9 mouse cellular contexts compared by ENCODE assay signal in genomic region chr13:48237516-48237915, GRCm38 (mm10). TPM values are rescaled to one million over a fixed set of nuclear protein-coding genes. Genes with fewer than 3 reads are reported as not detected.
DNase-seq lines count a peak whose midpoint lies in the region; ATAC-seq lines count a peak whose summit lies in the region.
"Had no signal": no experiment of that assay in that cellular context is flagged by ENCODE, and none has a peak within 500 bp of the region (broad histone marks: within the 10 kb centered on the region; RNA-seq: fewer than 3 reads in every experiment).

No protein-coding gene starts in this region.

- no peak for ATAC-seq in hindbrain, embryonic 11.5 days (ENCODE audit: low FRiP score)
- no peak for ATAC-seq in hindbrain, embryonic 14.5 days (ENCODE audit: low FRiP score)
- ATAC-seq in forebrain, embryonic 14.5 days: no peak
- ATAC-seq in inflammation-experienced regulatory T-cells, adult 6 months: no peak

- H3K27ac ChIP-seq in hindbrain, embryonic 11.5 days (ENCODE audit: low read depth, low read length): no peak overlapping the region
- H3K27ac ChIP-seq in hindbrain, embryonic 14.5 days: no peak overlapping the region
- no peak overlapping the region; the same call in 1 of the 2 replicates for H3K27ac ChIP-seq in forebrain, embryonic 14.5 days (ENCODE audit: low read depth, low read length)
- H3K27ac ChIP-seq: neural tube, embryonic 12.5 days had no signal

- H3K36me3 ChIP-seq in hindbrain, embryonic 11.5 days (ENCODE audit: control insufficient read depth, insufficient read depth, low read length): no peaks in the 10 kb centered on the region
- H3K36me3 ChIP-seq in hindbrain, embryonic 14.5 days (replicated peaks; ENCODE audit: control insufficient read depth, insufficient read depth): no peaks in the 10 kb centered on the region
- no peaks in the 10 kb centered on the region for H3K36me3 ChIP-seq in forebrain, embryonic 14.5 days (ENCODE audit: control insufficient read depth, insufficient read depth, low read length)
- H3K36me3 ChIP-seq: neural tube, embryonic 12.5 days had no signal

- no peak overlapping the region for H3K4me2 ChIP-seq in hindbrain, embryonic 11.5 days (replicated peaks; ENCODE audit: low read depth, low read length)
- no peak overlapping the region for H3K4me2 ChIP-seq in hindbrain, embryonic 14.5 days (replicated peaks)
- no peak overlapping the region for H3K4me2 ChIP-seq in forebrain, embryonic 14.5 days (ENCODE audit: low read length)
- H3K4me2 ChIP-seq: neural tube, embryonic 12.5 days had no signal

- peak; percentile 27 for DNase-seq in hindbrain, embryonic 11.5 days (ENCODE audit: low spot score)
- DNase-seq in hindbrain, embryonic 14.5 days (ENCODE audit: low spot score): no peak
- peak; percentile 81 for DNase-seq in NIH3T3 (ENCODE audit: low read depth)
- peak; percentile 26 for DNase-seq in forebrain, embryonic 14.5 days (ENCODE audit: low spot score)
- peak; percentile 25 to 43 for DNase-seq in lung, adult 18-20 months
- DNase-seq in yolk sac, embryonic 10.5 days (ENCODE audit: low spot score): peak; percentile 10
- DNase-seq in frontal cortex, postnatal 25 days (ENCODE audit: low spot score in 2 of 2): no peak

- H3K4me1 ChIP-seq in hindbrain, embryonic 11.5 days (replicated peaks; ENCODE audit: control insufficient read depth, insufficient read depth, low read length): no peaks in the 10 kb centered on the region
- H3K4me1 ChIP-seq in hindbrain, embryonic 14.5 days (replicated peaks; ENCODE audit: control insufficient read depth, insufficient read depth, low read length): no peaks in the 10 kb centered on the region
- H3K4me1 ChIP-seq in forebrain, embryonic 14.5 days (ENCODE audit: control insufficient read depth, insufficient read depth, low read length): 0 out of 2 replicates have a peak, but pooled peaks cover 3% of the 10 kb centered on the region

- no peaks in the 10 kb centered on the region for H3K27me3 ChIP-seq in hindbrain, embryonic 11.5 days (ENCODE audit: control insufficient read depth, insufficient read depth, low read length)
- no peaks in the 10 kb centered on the region for H3K27me3 ChIP-seq in hindbrain, embryonic 14.5 days (ENCODE audit: control insufficient read depth, insufficient read depth, low read length)
- no peaks in the 10 kb centered on the region for H3K27me3 ChIP-seq in forebrain, embryonic 14.5 days (replicated peaks; ENCODE audit: control insufficient read depth, insufficient read depth, low read length)
- H3K27me3 ChIP-seq: neural tube, embryonic 12.5 days had no signal

- no peak overlapping the region for H3K4me3 ChIP-seq in hindbrain, embryonic 11.5 days (ENCODE audit: low read depth, low read length)
- no peak overlapping the region for H3K4me3 ChIP-seq in hindbrain, embryonic 14.5 days (replicated peaks; ENCODE audit: low read length)
- H3K4me3 ChIP-seq in forebrain, embryonic 14.5 days (ENCODE audit: low read depth, low read length): no peak overlapping the region
- H3K4me3 ChIP-seq: neural tube, embryonic 12.5 days had no signal

- H3K9ac ChIP-seq in hindbrain, embryonic 11.5 days (ENCODE audit: low read depth, low read length): 0 out of 2 replicates have a peak overlapping the region, but pooled peaks have one; percentile 11
- no peak overlapping the region for H3K9ac ChIP-seq in hindbrain, embryonic 14.5 days
- H3K9ac ChIP-seq in forebrain, embryonic 14.5 days (ENCODE audit: low read length): no peak overlapping the region
- H3K9ac ChIP-seq: neural tube, embryonic 12.5 days had no signal

- H3K9me3 ChIP-seq in hindbrain, embryonic 11.5 days (ENCODE audit: control insufficient read depth, low read length): no peaks in the 10 kb centered on the region
- H3K9me3 ChIP-seq in hindbrain, embryonic 14.5 days (ENCODE audit: control insufficient read depth, low read length): no peaks in the 10 kb centered on the region
- H3K9me3 ChIP-seq in forebrain, embryonic 14.5 days (replicated peaks; ENCODE audit: control insufficient read depth, low read length): no peaks in the 10 kb centered on the region
- H3K9me3 ChIP-seq: neural tube, embryonic 12.5 days had no signal

- 19% methylated on average over 4 of the region's 4 CpGs for WGBS in hindbrain, embryonic 11.5 days
- 22% methylated on average over 4 of the region's 4 CpGs for WGBS in hindbrain, embryonic 14.5 days
- WGBS in forebrain, embryonic 14.5 days: 16% methylated on average over 4 of the region's 4 CpGs

RNA-seq across cellular contexts. Expression of gene Id4, which starts 23.5 kb away (rescaled TPM):
- polyA plus RNA-seq in hindbrain, embryonic 11.5 days (2014; fragmentation: Nextera tagmentation; extraction: Ambion mirVana): 44.7 and 53.7 TPM in 2 replicates
- 91.5 and 100 TPM in 2 replicates for polyA plus RNA-seq in hindbrain, embryonic 14.5 days (2014; fragmentation: Nextera tagmentation; extraction: Ambion mirVana)
- polyA plus RNA-seq in forebrain, embryonic 14.5 days (2014; fragmentation: Nextera tagmentation; extraction: Ambion mirVana): 49.6 and 61.8 TPM in 2 replicates
- not detected for polyA plus RNA-seq in inflammation-experienced regulatory T-cells, adult 6 months (2017; shearing (Covaris generic))

Comparison
In these comparisons a context has a peak if more than half of its experiments do, and no peak if none do; other contexts are left out.
1. DNase-seq: peak in hindbrain, embryonic 11.5 days (single experiment), NIH3T3 (single experiment), forebrain, embryonic 14.5 days (single experiment), lung, adult 18-20 months (2 of 2) and yolk sac, embryonic 10.5 days (single experiment); none in hindbrain, embryonic 14.5 days (single experiment) and frontal cortex, postnatal 25 days (0 of 2).
2. RNA of gene Id4, which starts 23.5 kb away (polyA plus RNA-seq): 91.5 to 100 TPM in hindbrain, embryonic 14.5 days, 49.6 to 61.8 TPM in forebrain, embryonic 14.5 days and 44.7 to 53.7 TPM in hindbrain, embryonic 11.5 days; not detected in inflammation-experienced regulatory T-cells, adult 6 months; every median in the first group is over 10 times any median in the second.